Mouse (Mus musculus) NIH3T3 (cell line): ENCODE results near the gene Epha1.
A peak's percentile ranks its signal among the peaks of the same experiment; 100 is the strongest.

Source experiments
- DNase-seq: peaks from one replicate; pipeline ENCODE4 v3.0.0-alpha.2; 2012; ENCODE audit warnings: low read depth

The Epha1 gene

GRCm38 (mm10) chr6:42372816-42373547 is at the start of gene Epha1:
Gene Epha1 (minus strand): TSS chr6:42373268.
- DNase-seq = peak; percentile 87

GRCm38 (mm10) chr6:42421439-42421838 is 48.4 kb upstream of the Epha1 start:
- peak; percentile 55 for DNase-seq

- peak; percentile 87 for DNase-seq
These were observed 46.4 kb upstream of the Epha1 start for GRCm38 (mm10) chr6:42419443-42419842.

- no peak for DNase-seq
These were observed 32.1 kb upstream of the Epha1 start, which contains the start of gene Tas2r135 for GRCm38 (mm10) chr6:42405134-42405533. Gene Tas2r135 (plus strand): TSS chr6:42405434.

GRCm38 (mm10) chr6:42399938-42400337 is 26.9 kb upstream of the Epha1 start, which contains the start of gene Tas2r143:
Gene Tas2r143 (plus strand): TSS chr6:42400238.
- DNase-seq = no peak

- no peak for DNase-seq
These were observed 25.9 kb upstream of the Epha1 start for GRCm38 (mm10) chr6:42398998-42399397.

GRCm38 (mm10) chr6:42398285-42398684 is 25.2 kb upstream of the Epha1 start:
- DNase-seq = no peak

GRCm38 (mm10) chr6:42397041-42397657 is 24.1 kb upstream of the Epha1 start:
- DNase-seq = peak; percentile 34

- DNase-seq = peak; percentile 99
These were observed 23.1 kb upstream of the Epha1 start for GRCm38 (mm10) chr6:42395960-42396809.

- no peak for DNase-seq
These were observed 18.8 kb upstream of the Epha1 start for GRCm38 (mm10) chr6:42391796-42392330.

- DNase-seq = no peak
These were observed 12.6 kb upstream of the Epha1 start for GRCm38 (mm10) chr6:42385635-42386034.

GRCm38 (mm10) chr6:42383360-42383759 is 10.3 kb upstream of the Epha1 start:
- no peak for DNase-seq

- DNase-seq = peak; percentile 82
These were observed 8.9 kb upstream of the Epha1 start for GRCm38 (mm10) chr6:42381916-42382381.

GRCm38 (mm10) chr6:42381221-42381620 is 8.2 kb upstream of the Epha1 start:
- DNase-seq = no peak

- DNase-seq = peak; percentile 78
These were observed 7.5 kb upstream of the Epha1 start for GRCm38 (mm10) chr6:42380416-42381144.

- no peak for DNase-seq
These were observed 6.5 kb upstream of the Epha1 start for GRCm38 (mm10) chr6:42379551-42379950.

- no peak for DNase-seq
These were observed 4.2 kb upstream of the Epha1 start for GRCm38 (mm10) chr6:42377280-42377679.

GRCm38 (mm10) chr6:42376504-42377019 is 3.5 kb upstream of the Epha1 start:
- DNase-seq = no peak

GRCm38 (mm10) chr6:42376016-42376415 is 2.9 kb upstream of the Epha1 start:
- DNase-seq = no peak

GRCm38 (mm10) chr6:42375131-42375530 is 2.1 kb upstream of the Epha1 start:
- DNase-seq = no peak

- DNase-seq = peak; percentile 92
These were observed 1.6 kb upstream of the Epha1 start for GRCm38 (mm10) chr6:42374701-42375100.
